ENCODE assay signal across 12 mouse cellular contexts in genomic region chr2:144692219-144692732, GRCm38 (mm10).
DNase-seq lines count a peak whose midpoint lies in the region; ATAC-seq and TF ChIP-seq lines count a peak whose summit lies in the region.
"Had no signal": no experiment of that assay in that cellular context is flagged by ENCODE, and none has a peak within 500 bp of the region (broad histone marks: within the 10 kb centered on the region; RNA-seq: fewer than 3 reads in every experiment).

No protein-coding gene starts in this region.

- no peak overlapping the region for H3K4me2 ChIP-seq in lung, embryonic 14.5 days

- 80% methylated on average over 8 of the region's 8 CpGs for WGBS in lung, embryonic 14.5 days

- no peaks in the 10 kb centered on the region for H3K9me3 ChIP-seq in ES-E14 (ENCODE audit: control insufficient read depth, insufficient read depth, low read depth, low read length)
- H3K9me3 ChIP-seq in lung, embryonic 14.5 days (ENCODE audit: low read depth, low read length), result no peaks in the 10 kb centered on the region
- H3K9me3 ChIP-seq: G1E had no signal

- no peaks in the 10 kb centered on the region for H3K27me3 ChIP-seq in lung, embryonic 14.5 days (ENCODE audit: insufficient read depth, low read length)
- H3K27me3 ChIP-seq: megakaryocyte, embryonic 14.5 days had no signal

- no peak overlapping the region for H3K27ac ChIP-seq in layer of hippocampus, adult 2 months
- H3K27ac ChIP-seq in ES-E14 (ENCODE audit: insufficient read depth, low read depth, low read length, poor library complexity, severe bottlenecking), result no peak overlapping the region
- H3K27ac ChIP-seq in lung, embryonic 14.5 days (ENCODE audit: low read depth), result no peak overlapping the region

- no peaks in the 10 kb centered on the region for H3K36me3 ChIP-seq in ES-E14 (ENCODE audit: control insufficient read depth, insufficient read depth, low read length, poor library complexity, severe bottlenecking)
- no peaks in the 10 kb centered on the region for H3K36me3 ChIP-seq in lung, embryonic 14.5 days (ENCODE audit: insufficient read depth)

- in situ Hi-C loops in ES-E14 (cut with MboI; ENCODE audit: low sequenced_read_pairs in 2 of 2, unreplicated experiment in 2 of 2), result no loop called here

- H3K4me3 ChIP-seq in layer of hippocampus, adult 2 months, result no peak overlapping the region
- no peak overlapping the region for H3K4me3 ChIP-seq in ES-E14 (ENCODE audit: insufficient read depth in 1 of 2, low read depth in 1 of 2, low read length in 2 of 2, poor library complexity in 1 of 2, severe bottlenecking in 1 of 2)
- H3K4me3 ChIP-seq in lung, embryonic 14.5 days (ENCODE audit: low read depth, low read length), result no peak overlapping the region
- H3K4me3 ChIP-seq: megakaryocyte, embryonic 14.5 days had no signal

- ATAC-seq in lung, embryonic 14.5 days (ENCODE audit: insufficient read depth), result 0 out of 2 replicates have a peak, but pooled peaks have one; percentile 31

- H3K9ac ChIP-seq in ES-E14 (ENCODE audit: insufficient read depth, low read depth, low read length, poor library complexity, severe bottlenecking), result no peak overlapping the region
- H3K9ac ChIP-seq in lung, embryonic 14.5 days, result no peak overlapping the region

- H3K4me1 ChIP-seq in ES-E14 (ENCODE audit: control insufficient read depth in 2 of 2, insufficient read depth in 2 of 2, low read length in 2 of 2, poor library complexity in 1 of 2), result no peaks in the 10 kb centered on the region
- H3K4me1 ChIP-seq in lung, embryonic 14.5 days (ENCODE audit: insufficient read depth), result no peaks in the 10 kb centered on the region
- H3K4me1 ChIP-seq: megakaryocyte, embryonic 14.5 days had no signal

- TF ChIP-seq CTCF in layer of hippocampus, adult 2 months (conservative IDR thresholded peaks at IDR 0.05), result peak; percentile 69
- TF ChIP-seq CTCF in lung, embryonic 14.5 days (IDR thresholded peaks at IDR 0.05; ENCODE audit: low read depth), result peak; percentile 46; the same call in 1 of the 2 replicates

- DNase-seq in embryo, embryonic 10 days (ENCODE audit: low spot score), result peak; percentile 30
- no peak for DNase-seq in embryo, embryonic 11 days
- DNase-seq in layer of hippocampus, adult 2 months (ENCODE audit: low spot score in 2 of 2), result no peak
- no peak for DNase-seq in layer of hippocampus, postnatal 10 days (ENCODE audit: low spot score in 2 of 2)
- peak; percentile 31 for DNase-seq in ES-E14 (ENCODE audit: low read depth, low spot score)
- DNase-seq in lung, embryonic 14.5 days, result peak; percentile 38
- DNase-seq in frontal cortex, postnatal 25 days (ENCODE audit: low spot score in 2 of 2), result no peak
- no peak for DNase-seq in cerebellum, adult 11 months
- DNase-seq: cerebellum, postnatal 14 days; right cerebral cortex, postnatal 14 days had no signal

TF ChIP-seq in ES-E14, 5 proteins besides CTCF, POLR2A, EP300 and RAD21:
- TF ChIP-seq ZNF384 (IDR thresholded peaks at IDR 0.05; ENCODE audit: low read depth, low read length) (no peak), ZC3H11A (IDR thresholded peaks at IDR 0.05; ENCODE audit: borderline replicate concordance, low read depth, low read length) (peak; percentile 37; the same call in 1 of the 2 replicates)
TF ChIP-seq in ES-E14: peak in this region for 1.

Comparison
In these comparisons a context has a peak if more than half of its experiments do, and no peak if none do; other contexts are left out.
1. DNase-seq: peak in embryo, embryonic 10 days (single experiment), ES-E14 (single experiment) and lung, embryonic 14.5 days (single experiment); none in embryo, embryonic 11 days (single experiment), layer of hippocampus, adult 2 months (0 of 2), layer of hippocampus, postnatal 10 days (0 of 2), frontal cortex, postnatal 25 days (0 of 2) and cerebellum, adult 11 months (single experiment).